Mouse (Mus musculus) embryonic fibroblast, embryonic 13.5 days (primary cell): ENCODE data around the gene Myrip.

Experiments used
- CTCF ChIP-seq: IDR thresholded peaks from 2 replicates; pipeline ENCODE4 v1.5.1; 2011; ENCODE audit warnings: mild to moderate bottlenecking, control low read depth, low read length, moderate library complexity, borderline replicate concordance; ENCODE audit not compliant: insufficient read depth
- POLR2A ChIP-seq: IDR thresholded peaks from 2 replicates; pipeline ENCODE4 v1.6.1; 2011; ENCODE audit warnings: low read depth, mild to moderate bottlenecking, control low read depth, low read length, moderate library complexity

- TF ChIP-seq POLR2A (no peak), CTCF (no peak)
Observed at GRCm38 (mm10) chr9:120345651-120346151, 44.4 kb downstream of the Myrip start.
